Mouse (Mus musculus) adrenal gland, postnatal 25 days (tissue): Measurements from ENCODE around the gene Gm9376. TPM values are rescaled to one million over a fixed set of nuclear protein-coding genes. Genes with fewer than 3 reads are reported as not detected.
A peak's percentile ranks its signal among the peaks of the same experiment; 100 is the strongest.

Source experiments
- DNase-seq: peaks from one replicate; pipeline ENCODE4 v3.0.0; 2021; ENCODE audit warnings: mixed read lengths
- long read RNA-seq: library from polyadenylated mRNA; stranded (forward); transcript quantifications from one replicate; pipeline ENCODE4 v2.0.0, GENCODE M21; 2021
- total RNA-seq: library from RNA; stranded (reverse); gene quantifications from 2 replicates; pipeline ENCODE4 v1.2.3, GENCODE M21; 2021

Gene Gm9376
- total RNA-seq = not detected in 2 replicates
- long read RNA-seq = 0 reads

DNA sequence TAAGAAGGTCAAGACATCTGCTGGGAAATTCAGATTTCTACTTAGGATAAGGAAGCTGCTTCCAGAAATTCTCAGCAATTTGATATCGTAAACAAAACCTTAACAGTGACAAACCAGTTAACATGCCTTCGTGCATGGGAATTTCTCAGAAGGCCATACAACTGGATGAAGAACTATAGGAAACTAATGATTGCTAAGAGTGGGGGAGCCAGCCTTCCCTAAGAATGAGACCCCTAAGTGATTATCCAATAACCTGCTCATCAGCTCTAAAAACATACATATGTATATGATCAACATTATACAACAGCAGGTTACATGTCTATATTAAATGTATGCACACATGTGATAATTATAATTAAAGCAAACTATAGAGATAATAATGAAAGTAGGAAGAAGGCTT, at the start of gene Gm9376:
Gene Gm9376 (plus strand): TSS at position 301 of the 400 bp plus-strand sequence.
- no peak for DNase-seq

DNA sequence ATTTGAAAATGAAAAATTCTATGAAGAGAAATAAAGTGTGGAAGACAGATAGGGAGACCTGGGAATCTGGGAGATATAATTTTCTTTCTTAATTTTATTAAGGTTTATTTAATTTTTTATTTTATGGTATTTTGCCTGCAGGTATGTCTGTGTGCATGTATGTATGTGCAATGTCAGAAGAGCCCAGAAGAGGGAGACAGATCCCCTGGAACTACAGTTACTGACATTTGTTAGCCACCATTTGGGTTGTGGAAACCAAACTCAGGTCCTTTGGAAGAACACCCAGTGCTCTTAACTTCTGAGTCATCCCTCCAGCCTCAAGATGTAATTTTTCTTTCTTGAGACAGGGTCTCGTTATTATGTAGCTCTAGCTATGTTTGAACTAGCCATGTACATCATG, 45.9 kb upstream of the Gm9376 start:
- no peak for DNase-seq

DNA sequence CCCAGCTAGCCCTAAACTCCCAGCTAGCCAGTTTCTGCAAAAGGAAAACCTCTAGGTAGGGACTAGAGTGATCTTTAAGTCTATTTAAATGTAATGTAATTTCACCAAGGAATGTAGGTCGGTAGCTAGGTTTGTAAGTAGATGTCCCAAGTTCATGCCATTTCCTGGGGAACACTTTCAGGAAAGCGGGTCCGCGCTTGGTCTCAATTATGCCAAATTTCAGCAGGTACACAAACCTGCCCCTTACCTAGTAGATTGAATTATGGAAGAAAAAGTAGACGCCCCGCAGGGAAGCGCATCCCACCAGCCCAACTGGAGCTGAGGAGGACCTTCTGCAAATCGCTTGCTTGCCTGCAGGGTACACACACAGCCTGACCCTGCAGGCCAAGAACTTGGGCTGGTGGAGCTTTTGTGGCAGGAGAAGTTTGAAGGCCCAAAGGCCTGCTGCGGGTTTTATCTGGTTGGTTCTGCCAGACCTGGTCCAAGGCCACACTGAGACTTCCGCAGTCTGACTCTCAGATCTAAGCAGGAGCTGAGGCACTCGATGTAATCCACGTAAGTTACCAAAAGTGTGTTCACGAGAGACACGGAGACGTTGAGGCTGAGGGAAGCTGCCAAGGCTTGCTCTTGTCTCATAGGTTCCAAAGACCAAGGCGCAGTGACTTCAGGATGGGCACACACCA, 41.6 kb upstream of the Gm9376 start:
- DNase-seq = no peak

DNA sequence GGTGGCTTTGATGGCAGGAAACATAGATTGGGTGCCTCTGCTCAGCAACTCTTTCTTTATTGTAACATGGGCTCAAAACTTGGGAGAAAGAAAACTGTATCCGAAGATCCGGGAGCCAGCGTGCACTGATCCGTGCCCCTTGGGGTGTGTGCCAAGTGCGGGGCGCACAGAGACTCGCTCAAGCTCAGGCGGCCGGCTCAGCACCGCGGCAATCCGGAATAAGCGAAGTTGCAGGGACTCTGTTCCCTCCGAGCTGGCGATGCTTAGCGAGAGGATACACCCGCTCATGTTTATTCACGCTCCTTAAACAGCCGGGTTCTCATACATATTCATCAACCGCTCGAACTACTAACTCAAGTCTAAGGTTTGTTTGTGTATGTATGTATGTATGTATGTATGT, 40.8 kb upstream of the Gm9376 start:
- no peak for DNase-seq

DNA sequence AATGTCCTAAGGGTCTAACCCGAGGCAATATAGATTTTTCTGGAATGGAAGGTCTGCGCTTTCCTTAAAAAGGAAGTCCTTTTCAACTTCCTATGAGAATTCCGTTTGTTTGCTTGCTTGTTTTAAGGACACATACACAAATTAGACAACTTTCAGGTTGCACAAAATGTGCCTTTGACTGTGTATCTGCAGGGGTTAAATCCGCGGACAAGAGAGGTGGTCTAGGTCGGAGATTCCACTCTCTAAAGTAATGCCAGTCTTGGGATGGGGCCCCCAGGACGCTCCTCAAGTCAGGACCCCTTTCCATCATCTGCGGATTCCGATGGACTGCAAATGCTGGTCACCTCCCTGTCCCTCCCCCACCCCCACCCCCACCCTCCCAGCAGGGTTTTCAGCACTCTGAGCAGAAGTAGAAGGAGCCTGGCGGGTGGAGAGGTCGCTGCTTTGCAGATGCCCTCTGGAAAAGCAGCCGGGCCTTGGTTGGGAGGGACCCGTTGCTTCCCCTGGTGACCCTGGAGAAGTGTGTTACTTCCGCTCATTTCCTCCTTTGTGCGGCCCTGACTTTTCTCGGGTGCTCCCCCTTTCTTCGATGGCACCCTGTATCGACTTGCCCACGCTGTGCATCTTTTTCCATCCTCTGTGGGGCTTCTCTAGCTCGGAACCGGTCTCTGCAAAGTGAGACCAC, 40.1 kb upstream of the Gm9376 start:
- DNase-seq = no peak

DNA sequence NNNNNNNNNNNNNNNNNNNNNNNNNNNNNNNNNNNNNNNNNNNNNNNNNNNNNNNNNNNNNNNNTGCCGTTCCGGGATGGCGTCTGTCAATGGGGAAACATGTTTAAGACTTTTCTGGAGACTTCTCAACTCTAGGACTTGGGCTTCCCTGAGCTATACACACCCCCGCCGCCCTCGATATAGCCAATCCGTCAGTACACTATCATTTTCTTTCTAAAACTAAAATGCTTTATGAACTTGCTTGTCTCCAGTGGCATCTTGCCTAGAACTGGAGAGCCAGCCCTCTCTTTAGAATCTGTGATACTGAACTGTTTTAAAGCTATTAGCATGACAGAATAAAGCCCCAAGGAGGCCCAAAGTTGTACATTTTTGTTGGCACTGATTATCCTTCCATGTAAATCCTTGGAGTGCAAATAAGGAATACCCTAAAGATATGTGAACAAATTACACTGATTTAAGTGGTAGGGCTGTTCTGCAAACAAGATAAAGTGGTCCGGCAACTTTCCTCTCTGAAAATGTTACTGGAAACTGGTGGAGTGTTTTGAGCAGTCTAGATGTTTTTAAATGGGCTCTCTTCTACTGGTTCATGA, 34.3 kb upstream of the Gm9376 start:
- no peak for DNase-seq

DNA sequence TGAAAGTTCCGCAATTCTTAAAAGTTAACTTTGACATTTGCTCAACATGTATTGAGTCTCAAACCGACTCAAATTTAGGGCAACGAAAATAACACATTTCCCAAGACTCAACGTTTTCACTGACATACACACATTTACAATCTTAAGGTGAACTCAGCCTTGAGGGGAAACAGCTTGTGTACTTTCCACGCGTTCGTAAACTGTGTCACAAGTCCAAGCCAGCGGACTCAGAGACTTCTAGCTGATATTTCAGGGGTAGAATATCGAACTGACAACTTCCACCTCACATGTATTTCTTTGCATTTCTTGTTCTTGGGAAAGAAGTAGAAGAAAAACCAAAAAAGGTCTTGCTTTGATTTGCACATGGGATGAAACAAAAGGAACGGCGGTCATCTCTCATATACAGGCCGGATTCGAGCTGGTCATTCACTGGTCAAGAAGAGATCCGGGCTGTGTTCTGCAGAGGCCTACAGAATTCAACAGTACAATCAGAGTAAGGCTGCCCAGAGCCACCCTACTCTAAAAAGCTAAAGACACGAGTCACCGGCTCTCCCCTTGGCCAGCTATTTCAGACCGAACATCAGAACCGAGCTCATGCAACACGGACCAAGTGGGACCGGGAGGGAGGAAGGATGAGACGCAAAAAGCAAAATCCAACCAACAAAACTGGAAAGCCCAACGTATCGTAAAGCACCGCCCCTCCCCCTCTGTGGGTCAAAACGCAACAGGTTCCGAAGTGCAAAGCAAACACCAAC, 32.8 kb upstream of the Gm9376 start:
- DNase-seq = no peak

DNA sequence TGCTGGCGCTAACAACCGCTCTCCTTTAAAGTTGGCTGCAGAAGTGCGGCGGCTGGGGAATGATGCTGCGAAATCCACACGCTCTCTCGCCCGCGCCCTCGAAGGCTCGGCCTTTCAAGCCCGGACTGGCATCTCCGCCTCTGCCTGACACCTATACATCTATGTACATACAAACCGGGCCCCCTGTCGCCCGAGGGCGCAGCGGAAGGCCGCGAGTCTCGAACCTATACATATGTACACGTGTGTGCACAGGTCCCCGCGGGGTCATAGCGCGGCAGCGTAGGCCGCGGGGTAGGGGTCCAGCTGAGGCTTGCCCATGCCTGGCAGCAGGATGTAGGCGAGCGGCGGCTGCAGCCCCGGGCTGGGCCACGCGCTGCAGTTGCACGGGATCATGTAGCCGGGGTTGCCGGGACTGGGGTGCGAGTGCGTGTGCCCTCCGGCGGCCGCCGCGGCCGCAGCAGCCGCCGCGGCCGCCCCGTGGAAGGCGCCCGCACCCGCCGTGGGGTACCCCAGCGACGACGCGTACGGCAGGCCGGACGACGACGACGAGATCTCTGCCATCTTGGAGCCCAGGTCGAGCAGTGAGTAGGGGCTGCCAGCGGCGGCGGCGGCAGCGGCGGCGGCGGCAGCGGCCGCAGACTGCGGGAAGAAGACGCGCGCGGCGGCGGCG, 32.1 kb upstream of the Gm9376 start:
- no peak for DNase-seq

DNA sequence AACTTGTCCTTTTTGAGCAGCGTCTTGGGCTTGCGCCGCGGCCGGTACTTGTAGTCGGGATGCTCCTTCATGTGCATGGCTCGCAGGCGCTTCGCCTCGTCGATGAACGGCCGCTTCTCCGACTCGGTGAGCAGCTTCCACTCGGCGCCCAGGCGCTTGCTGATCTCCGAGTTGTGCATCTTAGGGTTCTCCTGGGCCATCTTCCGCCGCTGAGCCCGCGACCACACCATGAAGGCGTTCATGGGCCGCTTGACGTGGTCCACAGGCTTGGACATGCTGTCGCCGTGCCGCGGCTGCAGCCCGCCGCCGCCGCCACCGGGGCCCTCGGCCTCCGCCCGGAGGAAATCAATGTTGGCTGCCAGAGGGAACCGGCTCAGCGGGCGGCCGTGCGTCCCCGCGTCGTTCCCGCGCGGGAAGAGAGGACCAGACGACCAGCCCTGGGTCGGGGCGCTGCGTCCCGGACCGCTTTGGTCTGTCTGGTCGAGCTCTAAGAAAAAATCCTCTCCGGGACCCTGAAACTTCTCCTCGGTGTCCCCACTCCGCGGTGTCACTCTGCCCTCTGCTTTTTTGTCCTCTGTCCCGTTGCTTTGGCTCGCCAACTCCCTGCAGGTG, 31.3 kb upstream of the Gm9376 start:
- DNase-seq = peak; percentile 13

DNA sequence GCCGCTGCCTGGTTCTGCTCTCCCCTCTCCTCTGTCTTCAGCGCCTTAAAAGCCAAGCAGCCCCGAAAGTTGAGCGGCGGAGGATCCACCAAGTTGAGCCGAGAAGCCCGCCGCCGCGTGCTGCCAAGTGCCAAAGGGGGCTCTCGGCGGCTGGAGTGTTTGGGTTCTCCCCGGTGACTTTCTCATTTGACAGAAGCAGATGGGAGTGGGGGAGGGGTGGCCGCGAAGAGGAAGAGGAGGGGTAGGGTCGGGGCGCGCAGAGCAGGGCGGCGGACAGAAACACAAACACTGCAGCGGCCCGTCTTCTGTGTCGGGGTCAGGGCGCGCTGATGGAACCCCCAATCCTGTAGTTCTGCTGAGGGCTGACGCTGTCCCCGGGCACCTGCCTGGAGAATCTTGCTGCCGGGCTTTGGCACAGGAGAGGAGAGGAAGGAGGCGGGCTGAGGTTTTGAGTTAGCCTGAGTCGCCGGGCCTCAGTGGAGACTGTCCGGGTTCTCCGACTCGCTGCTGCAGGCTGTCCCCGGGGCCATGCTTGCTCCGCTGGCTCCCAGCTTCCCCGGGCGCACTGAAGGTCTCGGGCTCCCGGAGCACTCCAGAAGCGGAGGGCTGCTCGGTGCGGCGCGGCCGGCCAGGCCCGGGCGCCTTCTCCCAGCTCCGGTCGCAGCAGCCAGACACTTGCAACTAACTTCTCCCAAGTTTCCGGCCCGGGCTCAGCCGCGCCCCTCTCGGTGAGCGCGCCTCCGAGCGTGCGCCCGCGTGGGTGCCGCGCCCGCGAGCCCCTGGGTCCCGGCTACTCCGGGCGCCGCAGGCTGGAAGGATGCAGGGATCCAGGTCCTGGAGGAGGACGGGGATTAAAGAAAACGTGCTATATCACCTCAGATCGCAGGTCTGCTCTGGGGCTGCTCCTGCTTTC, 30.5 kb upstream of the Gm9376 start:
- peak; percentile 36 for DNase-seq

DNA sequence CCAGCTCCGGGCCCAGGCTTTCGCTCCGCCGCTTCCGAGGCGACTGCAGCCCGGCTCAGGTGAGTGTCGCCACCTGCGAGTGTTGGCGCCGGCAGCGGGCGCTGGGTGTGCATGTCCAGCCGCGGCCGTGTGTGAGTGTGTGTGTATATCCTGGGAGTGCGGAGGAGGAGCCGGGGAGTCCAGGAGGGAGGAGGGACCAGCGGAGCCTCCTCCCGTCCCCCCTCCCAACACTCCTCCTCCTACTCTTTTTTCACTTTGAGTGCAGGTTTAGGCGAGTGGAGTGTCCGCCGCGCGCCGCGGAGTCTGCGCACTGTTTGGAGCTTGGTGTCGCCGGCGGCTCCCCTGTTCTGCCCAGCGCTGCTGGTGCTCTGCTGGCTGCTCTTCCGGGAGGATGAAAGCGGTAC, 29.9 kb upstream of the Gm9376 start, which contains the start of gene Sox21:
Gene Sox21 (minus strand): TSS at position 145 of the 404 bp plus-strand sequence.
- DNase-seq = peak; percentile 34

DNA sequence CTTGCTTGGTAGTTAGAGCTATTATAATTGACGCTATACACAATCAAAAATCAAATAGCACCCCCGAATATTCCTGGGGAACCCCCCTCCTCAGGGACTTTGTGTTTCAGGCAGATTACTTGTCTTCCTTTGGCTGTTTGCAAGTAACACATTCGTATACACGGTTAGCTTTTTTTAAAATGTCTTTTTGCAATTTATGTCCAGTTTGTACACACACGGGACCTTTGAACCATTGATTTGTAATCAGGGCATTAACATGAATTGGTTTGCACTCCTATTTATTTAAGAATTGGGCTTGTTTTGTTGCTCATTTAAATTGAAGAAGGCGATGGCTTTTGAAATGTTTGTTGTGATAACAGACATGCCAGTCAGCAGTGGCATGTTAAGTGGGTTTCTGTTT, 29.0 kb upstream of the Gm9376 start:
- DNase-seq = no peak

DNA sequence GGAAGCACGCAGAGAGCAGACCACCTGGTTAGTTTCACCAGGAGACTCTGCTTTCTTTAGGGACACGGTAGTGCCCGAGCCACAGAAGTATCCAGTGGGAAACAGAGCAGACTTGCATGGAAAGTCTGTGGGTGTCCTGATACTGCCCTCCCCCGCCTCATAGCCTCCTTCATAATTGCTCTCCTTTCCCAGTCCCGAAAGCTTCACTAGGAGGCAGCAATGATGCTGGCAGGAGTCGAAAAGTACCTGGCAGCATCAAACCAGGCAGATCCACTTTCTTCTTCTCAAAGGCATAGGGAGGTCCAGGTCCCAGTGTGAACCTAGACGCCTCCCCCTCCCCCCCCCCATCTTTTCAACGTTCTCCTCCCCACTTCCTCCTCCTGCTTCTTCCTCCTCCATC, 27.4 kb upstream of the Gm9376 start:
- DNase-seq = no peak

DNA sequence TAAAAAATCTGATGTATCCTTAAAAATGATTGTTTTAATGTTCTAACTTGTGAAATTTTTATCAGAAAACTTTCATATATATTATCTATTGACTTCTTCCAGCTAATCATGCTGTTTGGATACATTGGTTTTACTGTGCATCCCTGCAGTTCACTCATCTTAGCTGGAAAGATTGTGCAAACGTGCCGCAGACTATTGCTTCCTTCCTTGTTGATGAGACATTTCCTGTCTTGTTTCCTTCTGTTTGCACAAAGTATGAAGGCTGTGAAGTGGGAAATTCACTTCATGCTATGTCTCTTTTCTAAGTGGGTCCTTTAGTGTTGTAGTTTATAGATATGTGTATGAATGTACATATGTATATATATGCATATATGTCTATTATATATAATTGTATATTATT, 25.3 kb upstream of the Gm9376 start:
- no peak for DNase-seq

DNA sequence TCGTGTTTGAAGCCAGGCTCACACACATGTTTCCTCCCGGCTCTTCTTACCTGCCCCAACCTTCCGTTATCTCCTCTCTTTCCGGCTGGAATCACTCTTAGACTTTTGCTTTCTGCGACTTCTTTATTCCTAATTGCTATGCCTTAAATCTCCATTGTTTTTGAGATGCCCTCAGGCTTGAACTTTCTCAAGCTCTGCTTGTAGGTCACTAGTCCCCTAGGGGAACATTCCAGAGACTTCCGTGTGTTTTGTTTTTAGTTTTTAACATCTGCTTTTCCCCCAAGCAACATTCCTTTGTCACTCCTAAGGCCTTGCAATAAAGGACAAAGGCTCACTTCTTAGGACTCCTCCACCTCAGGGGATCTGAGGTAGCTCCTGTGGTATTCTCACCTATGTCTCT, 13.4 kb upstream of the Gm9376 start:
- no peak for DNase-seq

DNA sequence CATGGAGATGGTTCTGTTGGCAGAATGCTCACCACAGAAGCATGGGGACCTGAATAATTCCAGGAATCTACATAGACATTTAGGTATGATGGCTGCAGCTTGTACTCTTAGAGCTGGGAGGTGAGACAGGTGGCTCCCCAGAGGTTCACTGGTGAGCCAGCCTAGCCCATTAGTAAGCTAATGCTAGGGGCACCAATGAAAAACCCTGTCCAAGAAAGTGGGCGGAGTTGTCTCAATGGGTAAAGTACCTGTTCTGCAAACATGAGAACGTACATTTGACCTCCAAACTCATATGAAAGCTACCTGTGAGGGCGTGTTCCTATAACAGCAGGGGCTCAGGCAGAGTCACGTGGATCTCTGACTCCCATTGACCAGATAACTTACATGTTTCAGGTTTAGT, 2.1 kb downstream of the Gm9376 start:
- no peak for DNase-seq

DNA sequence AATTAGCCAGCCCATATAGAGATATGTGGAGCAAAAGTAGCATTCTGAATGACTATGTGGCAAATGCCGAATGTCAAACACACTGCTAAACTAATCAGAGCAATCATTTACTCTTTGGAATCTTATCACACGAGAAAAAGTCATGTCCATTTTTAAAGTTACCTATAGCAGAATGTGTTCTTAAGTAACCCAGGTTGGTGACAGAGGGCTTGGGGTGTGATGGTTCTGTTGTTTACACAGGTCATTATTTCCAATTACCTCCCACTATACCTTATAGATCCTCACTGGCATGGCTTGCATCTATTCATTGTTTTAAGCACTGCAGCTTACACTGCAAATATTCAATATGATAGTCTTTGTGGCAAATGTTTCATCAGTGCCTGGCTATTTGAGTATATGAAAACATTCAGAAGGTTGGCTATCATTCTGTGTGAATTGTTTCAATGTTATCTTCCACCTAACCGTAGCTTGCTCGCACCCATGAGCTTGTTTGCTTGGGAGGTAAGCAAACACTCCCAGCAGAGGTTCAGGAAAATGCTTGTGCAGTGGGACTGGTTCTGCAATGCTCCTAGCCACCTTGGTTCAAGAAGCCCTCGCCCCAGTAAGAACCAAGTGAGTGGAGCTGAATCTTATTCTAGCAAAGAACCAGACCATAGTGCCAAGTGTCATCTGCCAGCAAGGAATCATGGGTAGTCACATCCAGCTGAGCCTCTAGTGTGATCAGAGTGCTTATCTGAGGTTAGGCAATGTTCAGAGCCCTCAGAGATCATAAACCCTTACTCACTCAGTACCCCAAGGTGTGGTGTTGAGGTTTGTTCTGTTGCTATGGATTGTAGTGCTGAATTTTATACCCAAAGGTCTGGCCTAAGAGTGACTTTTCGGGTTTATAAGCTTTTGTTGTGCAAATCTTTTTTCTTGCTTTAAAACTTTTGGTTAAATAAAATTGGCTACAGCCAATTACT, 6.1 kb downstream of the Gm9376 start:
- no peak for DNase-seq

DNA sequence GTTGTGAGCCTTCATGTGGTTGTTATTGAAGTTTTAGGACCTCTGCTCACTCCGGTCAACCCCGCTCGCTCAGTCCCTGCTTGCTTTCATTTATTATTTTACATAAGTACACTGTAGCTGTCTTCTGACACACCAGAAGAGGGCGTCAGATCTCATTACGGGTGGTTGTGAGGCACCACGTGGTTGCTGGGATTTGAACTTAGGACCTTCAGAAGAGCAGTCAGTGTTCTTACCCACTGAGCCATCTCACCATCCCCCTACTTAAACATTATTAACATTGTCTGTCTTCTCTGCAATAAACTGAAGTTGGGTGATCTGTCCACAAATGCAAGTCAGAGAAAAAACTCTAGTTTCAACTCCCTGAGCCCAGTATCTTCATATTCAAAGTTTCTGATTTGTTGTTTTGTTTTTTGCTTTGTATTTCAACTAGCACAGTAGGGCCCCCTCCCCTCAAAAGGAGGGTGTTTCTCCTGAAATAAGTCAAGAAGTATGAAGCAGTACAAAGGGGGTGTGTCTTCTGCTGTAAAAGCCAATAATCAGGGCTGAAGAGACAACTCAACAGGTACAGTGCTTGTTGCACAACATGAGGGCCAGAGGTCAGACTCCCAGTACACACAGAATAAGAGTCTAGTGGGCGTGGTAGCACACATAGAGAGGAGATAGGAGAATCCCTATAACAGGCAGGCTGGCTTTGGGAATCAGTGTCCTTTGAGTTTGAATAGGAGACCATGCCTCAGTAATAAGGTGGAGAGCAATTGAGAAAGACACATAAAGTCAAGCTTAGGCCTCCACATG, 11.1 kb downstream of the Gm9376 start:
- no peak for DNase-seq

DNA sequence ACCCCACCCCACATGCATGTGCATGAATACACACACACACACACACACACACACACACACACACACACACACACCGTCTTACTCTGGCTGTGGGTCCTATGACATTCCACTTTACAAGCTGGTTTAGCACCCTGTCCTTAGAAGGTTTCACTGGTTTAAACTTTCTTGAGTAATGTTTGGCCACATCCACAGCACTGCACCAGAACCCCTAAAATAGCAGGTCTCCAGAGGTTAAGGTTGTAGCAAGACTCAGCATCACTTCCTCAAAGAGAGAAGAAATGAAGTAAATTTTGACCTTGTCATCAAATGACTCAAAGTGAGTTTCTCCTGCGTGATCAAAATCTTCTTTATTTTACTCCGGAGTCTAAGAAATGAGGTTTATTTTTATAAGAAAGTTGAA, 15.5 kb downstream of the Gm9376 start:
- no peak for DNase-seq
